Mouse (Mus musculus) small intestine, adult 2 months (tissue): ENCODE results near the gene Cadm4.

Experiments used
- CTCF ChIP-seq: fragments of 200-500 bp; IDR thresholded peaks from 2 replicates; pipeline ENCODE4 v1.5.1; 2012; ENCODE audit warnings: low read depth, mild to moderate bottlenecking, control low read depth, inconsistent platforms, low read length, moderate library complexity, mixed read lengths; ENCODE audit not compliant: insufficient replicate concordance, insufficient read length; ENCODE audit errors: extremely low read depth
- POLR2A ChIP-seq: fragments of 200-500 bp; IDR thresholded peaks from 2 replicates; pipeline ENCODE4 v1.6.1; 2012; ENCODE audit warnings: low read depth, mild to moderate bottlenecking, control low read depth, inconsistent platforms, low read length, moderate library complexity

DNA sequence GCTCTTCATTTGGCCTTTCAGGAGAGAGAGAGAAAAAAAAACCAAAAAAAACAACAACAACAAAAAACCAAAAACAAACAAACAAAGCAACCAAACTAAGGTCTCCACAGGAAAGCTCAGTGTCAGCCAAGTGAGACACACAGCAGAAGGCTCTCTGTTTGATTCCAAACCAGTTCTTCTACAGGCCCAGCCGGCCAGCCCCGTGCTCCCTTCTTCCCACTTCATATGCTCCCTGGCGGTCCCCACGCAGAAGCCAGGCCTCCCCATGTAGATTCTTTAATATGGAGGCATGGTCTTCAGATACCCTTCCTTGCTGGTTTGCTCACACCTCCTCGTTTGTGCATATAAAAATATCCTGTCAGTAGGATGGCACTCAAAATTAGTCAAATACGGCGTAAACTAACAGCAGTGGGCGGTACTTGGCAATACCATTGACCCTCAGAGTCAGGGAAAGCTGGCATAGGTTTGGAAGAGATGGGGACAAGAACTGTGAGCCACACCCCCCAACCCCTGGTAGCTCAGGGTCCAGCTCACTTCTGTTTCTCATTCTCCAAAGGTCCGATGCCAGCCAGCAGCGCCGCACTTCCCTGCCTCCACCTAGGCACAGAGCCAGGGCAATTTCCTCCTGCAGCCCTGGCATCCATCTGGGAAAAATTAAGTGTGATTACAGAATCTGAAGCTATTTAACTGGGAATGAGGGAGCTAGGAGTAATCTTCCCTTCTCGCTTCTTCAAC lies 44.0 kb downstream of the Cadm4 start:
- no peak for TF ChIP-seq CTCF
- no peak for TF ChIP-seq POLR2A
